Mouse (Mus musculus) adrenal gland, postnatal 25 days (tissue): Measurements from ENCODE around the gene Gm5416. TPM values are rescaled to one million over a fixed set of nuclear protein-coding genes. Genes with fewer than 3 reads are reported as not detected.
"Not testable (repeated sequence)": the region's sequence is repeated elsewhere in the genome, so short reads cannot be mapped to it uniquely, and the experiment has no call there.

ENCODE experiments used
- DNase-seq: peaks from one replicate; pipeline ENCODE4 v3.0.0; 2021; ENCODE audit warnings: mixed read lengths
- long read RNA-seq: library from polyadenylated mRNA; stranded (forward); transcript quantifications from one replicate; pipeline ENCODE4 v2.0.0, GENCODE M21; 2021
- total RNA-seq: library from RNA; stranded (reverse); gene quantifications from 2 replicates; pipeline ENCODE4 v1.2.3, GENCODE M21; 2021

The Gm5416 gene
- total RNA-seq, result not detected in 2 replicates
- long read RNA-seq, result 0 reads

DNA sequence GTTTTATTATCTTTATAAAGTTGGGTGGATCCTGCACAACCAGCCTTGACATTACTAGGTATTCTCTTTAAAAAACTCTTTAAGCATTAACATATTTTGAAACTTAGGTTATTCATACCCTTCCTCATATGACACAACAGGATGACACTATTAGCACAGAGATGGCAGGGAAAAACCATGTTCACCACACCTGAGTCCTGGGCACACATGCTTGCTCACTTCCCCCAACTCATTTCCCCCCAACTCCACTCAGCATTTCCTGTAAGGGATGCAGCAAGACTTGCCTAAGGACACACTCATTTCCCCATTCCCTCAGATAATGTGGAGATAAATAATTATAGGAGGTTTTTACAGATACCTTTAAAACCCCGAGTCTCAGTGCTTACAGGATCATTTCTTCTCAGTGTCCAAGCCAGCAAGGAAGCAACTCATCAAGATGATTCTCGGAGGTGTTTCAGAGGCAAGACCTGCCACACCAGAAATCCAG, at the start of gene Gm5416:
Gene Gm5416 (plus strand): TSS at position 437 of the 487 bp plus-strand sequence.
- DNase-seq, result no peak

DNA sequence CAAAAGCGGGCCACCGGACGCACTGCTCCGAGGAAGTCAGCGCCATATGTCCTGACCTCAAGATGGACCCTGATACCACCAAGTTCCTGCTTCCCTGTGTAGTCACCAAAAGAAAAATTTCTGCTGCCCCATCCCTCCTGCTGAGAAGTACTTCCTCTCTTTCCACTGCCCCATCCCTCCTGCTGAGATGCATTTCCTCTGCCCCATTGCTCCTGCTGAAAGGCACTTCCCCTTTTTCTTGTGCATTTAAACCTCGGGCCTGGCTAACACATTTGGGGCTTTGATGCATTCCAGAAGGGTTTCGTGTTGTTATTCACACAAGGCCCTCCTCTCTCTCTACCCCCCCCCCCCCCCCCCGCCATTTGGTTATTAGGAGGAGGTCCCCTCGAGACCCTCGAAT, 42.4 kb upstream of the Gm5416 start:
- not testable (repeated sequence) for DNase-seq

DNA sequence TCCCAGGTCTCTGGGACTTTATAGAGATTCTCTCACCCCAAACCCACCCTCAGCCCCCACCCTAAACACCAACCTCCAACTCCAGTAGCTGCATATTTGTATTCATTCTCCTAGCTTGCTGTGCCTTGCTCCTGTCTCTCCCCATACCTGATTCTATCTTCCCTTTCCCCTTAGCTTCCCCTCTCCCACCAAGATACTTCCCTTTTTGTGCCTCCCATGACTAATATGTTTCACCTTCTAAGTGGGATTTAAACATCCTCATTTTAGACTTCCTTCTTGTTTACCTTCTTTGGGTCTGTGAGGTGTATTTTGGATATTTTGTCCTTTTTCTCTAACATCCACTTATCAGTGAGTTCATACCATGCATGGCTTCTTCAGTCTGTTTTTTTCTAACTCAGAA, 34.1 kb upstream of the Gm5416 start:
- no peak for DNase-seq

DNA sequence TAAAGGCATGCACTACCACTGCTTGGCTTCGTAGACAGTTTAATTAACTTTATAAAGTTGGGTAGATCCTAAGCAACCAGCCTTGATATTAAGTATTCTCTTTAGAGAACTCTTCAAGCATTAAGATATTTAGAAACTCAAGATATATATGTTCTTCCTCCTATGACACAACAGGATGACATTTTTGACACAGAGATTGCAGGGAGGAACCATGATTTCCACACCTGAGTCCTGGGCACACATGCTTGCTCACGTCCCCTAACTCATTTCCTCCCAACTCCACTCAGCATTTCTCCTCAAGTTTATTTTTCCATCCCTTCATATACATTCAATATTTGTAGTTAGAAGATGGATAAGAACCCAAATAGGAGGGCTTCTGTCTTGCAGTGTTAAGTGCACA, 30.3 kb upstream of the Gm5416 start:
- DNase-seq, result no peak

DNA sequence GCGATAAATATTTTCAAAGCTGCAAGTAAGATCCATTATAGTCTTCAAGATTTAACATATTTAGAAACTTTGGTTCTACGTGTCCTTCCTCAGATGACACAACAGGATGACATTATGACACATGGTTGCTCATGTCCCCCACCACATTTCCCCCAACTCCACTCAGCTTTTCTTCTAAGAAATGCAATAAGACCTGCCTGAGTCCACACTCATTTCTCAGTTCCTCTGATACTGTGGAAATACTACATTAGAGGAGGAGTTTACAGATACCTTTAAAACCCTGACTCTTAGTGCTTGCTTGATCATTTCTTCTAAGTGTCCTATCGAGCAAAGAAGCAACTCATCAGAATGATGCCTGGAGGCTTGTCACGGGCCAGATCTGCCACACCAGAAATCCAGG, 26.3 kb upstream of the Gm5416 start, which contains the start of gene Gm5483:
Gene Gm5483 (plus strand): TSS at position 301 of the 400 bp plus-strand sequence.
- not testable (repeated sequence) for DNase-seq

DNA sequence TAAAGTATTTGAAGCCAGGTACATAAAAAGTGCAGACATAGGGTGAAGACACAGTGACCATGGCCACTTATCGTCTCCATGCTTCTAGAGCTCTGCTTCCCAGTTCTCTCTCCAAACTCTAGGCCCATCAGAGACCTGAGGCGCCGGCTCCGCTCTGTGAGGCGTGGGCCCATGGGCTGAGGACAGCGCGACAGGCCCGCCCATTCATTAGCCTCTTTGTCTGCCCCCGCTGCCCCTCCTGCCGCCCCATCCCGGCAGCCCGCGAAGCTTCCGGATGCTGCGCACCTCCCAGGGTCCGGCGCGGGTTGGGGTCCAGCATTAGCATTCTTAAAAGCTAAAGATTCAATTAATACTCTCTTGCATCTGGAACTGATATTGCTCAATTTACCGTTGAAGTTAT, 11.0 kb upstream of the Gm5416 start:
- DNase-seq, result no peak

DNA sequence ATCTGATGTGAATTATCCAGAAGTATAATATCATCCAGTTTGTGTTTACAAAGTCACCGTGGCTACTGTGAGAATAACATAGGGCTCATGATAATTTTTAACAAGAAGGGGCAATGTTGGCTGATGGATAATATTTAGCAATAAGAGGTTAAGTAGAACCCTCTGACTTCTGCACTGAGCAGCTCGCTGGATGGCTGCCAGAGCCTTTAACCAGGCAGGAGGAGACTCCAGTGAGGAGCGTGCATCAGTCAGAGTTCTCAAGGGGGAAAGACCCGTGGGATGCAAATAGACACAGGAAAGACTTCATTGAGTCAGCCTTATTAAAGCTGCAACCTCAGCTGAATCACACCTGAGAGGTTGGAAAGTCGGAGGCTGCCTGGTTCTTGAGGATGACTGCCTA, 6.4 kb upstream of the Gm5416 start:
- DNase-seq, result no peak

DNA sequence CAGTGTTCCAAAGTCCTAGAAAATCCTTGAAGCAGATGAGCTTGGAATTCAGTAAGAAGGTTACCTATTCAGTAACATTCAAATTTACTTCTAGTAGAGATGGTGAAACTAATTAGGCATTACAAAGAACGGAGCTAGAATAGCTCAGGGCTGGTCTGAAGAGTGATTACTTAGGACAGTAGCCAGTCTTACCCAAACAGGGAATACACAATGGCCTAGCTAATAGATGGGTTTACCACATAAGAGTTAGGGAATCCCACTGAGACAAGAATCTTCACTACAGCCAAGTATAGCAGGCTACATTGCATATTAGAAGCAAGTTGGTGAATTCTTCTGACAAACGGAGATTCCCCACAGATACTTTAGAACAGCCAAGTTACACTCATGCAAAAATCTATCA, 4.5 kb upstream of the Gm5416 start:
- not testable (repeated sequence) for DNase-seq

DNA sequence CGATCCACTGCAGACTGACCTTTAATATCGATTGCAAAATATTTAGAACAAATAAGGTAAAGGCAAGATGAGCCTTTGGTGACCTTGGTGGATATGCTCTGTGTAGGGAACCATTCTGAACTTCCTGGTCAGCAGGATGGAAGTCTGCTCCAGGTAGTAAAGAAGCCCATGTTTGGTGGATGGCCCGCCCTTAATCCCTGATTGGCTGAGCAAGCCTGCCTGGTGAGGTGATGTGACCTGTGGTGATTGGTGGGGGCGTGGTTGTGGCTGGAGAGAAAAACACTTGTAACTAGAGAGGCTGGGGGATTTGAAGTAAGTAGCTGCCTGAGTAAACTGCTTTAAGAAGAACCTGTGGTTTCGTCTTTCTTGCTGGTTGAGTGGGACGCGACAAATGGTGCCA, 11.0 kb downstream of the Gm5416 start, which contains the start of gene 2010005H15Rik:
Gene 2010005H15Rik (plus strand): TSS at position 301 of the 400 bp plus-strand sequence.
- not testable (repeated sequence) for DNase-seq

DNA sequence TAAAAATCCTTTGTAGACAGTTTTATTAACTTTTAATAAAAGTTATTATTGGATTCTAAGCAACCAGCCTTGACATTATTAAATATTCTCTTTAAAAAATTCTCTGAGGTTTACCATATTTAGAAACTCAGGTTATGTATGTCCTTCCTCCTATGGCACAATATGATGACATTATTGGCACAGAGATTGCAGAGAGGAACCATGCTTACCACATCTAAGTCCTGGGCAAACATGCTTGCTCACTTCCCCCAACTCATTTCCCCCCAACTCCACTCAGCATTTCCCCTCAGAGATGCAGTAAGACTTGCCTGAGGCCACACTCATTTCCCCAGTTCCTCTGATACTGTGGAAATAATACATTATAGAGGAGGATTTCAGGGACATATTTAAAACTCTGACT, 50.4 kb downstream of the Gm5416 start:
- not testable (repeated sequence) for DNase-seq

Other genes starting within 250 kb of the Gm5416 start
- gene Kpna1, start 231.7 kb upstream of the Gm5416 start, total RNA-seq, result 62.0 and 69.0 TPM in 2 replicates
- gene Wdr5b, start 169.2 kb upstream of the Gm5416 start, total RNA-seq, result 5.7 and 5.9 TPM in 2 replicates
- gene Fam162a, start 138.8 kb upstream of the Gm5416 start, total RNA-seq, result 164 TPM in 2 replicates
- 54.1 and 66.4 TPM in 2 replicates for gene Ccdc58, start 138.7 kb upstream of the Gm5416 start, total RNA-seq
- not detected in 2 replicates for gene Csta1, start 79.2 kb upstream of the Gm5416 start, total RNA-seq
- gene Stfa2l1, start 53.6 kb upstream of the Gm5416 start, total RNA-seq, result not detected in 2 replicates
- not detected in 2 replicates for gene Gm5483, start 26.2 kb upstream of the Gm5416 start, total RNA-seq
- 1.1 TPM in 1 of 2 replicates, not detected in the other for gene 2010005H15Rik, start 11.1 kb downstream of the Gm5416 start, total RNA-seq
- not detected in 2 replicates for gene Stfa1, start 66.5 kb downstream of the Gm5416 start, total RNA-seq
- gene BC117090, start 123.9 kb downstream of the Gm5416 start, total RNA-seq, result not detected in 2 replicates
- not detected in 2 replicates for gene BC100530, start 157.3 kb downstream of the Gm5416 start, total RNA-seq
- gene Stfa2, start 198.1 kb downstream of the Gm5416 start, total RNA-seq, result not detected in 2 replicates
- gene Stfa3, start 245.0 kb downstream of the Gm5416 start, total RNA-seq, result not detected in 2 replicates